Mouse (Mus musculus) granulocyte monocyte progenitor cell, adult 5-6 weeks (primary cell): ENCODE results near the gene Med12l. TPM values are rescaled to one million over a fixed set of nuclear protein-coding genes. Genes with fewer than 3 reads are reported as not detected.

ENCODE experiments used
- ATAC-seq: replicated peaks from 2 replicates; pipeline ENCODE4 v1.8.0; 2016; ENCODE audit warnings: mild to moderate bottlenecking, moderate TSS enrichment, inconsistent platforms; ENCODE audit not compliant: poor library complexity, severe bottlenecking
- total RNA-seq, 2 experiments: library from RNA; stranded (forward) in 1 of 2; stranded (reverse) in 1 of 2; fragments of 200-712, 200-1000 nt in 1 of 2; fragments of >200 nt in 1 of 2; fragmentation: Nextera tagmentation in 1 of 2; gene quantifications; 2 replicates each; pipeline ENCODE4 v1.2.3; 2014 to 2017

Med12l gene
- 0.81 and 1.7 TPM in 2 replicates for total RNA-seq (2014; fragmentation: Nextera tagmentation)
- total RNA-seq (2017) = 1.2 and 2.4 TPM in 2 replicates

- ATAC-seq = peak; percentile 40
Measured at GRCm38 (mm10) chr3:59005271-59005995, at the start of gene Med12l. Gene Med12l, plus strand, starts transcription at chr3:59005825.

GRCm38 (mm10) chr3:58961166-58961565, 44.5 kb upstream of the Med12l start:
- ATAC-seq = no peak

- ATAC-seq = no peak
Measured at GRCm38 (mm10) chr3:58977413-58977812, 28.2 kb upstream of the Med12l start.

GRCm38 (mm10) chr3:58977906-58978622, 27.6 kb upstream of the Med12l start:
- ATAC-seq = peak; percentile 81

GRCm38 (mm10) chr3:58980579-58980978, 25.0 kb upstream of the Med12l start:
- ATAC-seq = no peak

GRCm38 (mm10) chr3:58982896-58983837, 22.5 kb upstream of the Med12l start:
- ATAC-seq = peak; percentile 75

- ATAC-seq = peak; percentile 18
Measured at GRCm38 (mm10) chr3:58983838-58984598, 21.6 kb upstream of the Med12l start.

- no peak for ATAC-seq
Measured at GRCm38 (mm10) chr3:58985816-58986215, 19.8 kb upstream of the Med12l start.

GRCm38 (mm10) chr3:58989374-58989773, 16.3 kb upstream of the Med12l start:
- ATAC-seq = 0 out of 2 replicates have a peak, but pooled peaks have one; percentile 52

- no peak for ATAC-seq
Measured at GRCm38 (mm10) chr3:58990556-58990955, 15.1 kb upstream of the Med12l start.

- no peak for ATAC-seq
Measured at GRCm38 (mm10) chr3:58992122-58992521, 13.5 kb upstream of the Med12l start.

- no peak for ATAC-seq
Measured at GRCm38 (mm10) chr3:58993619-58994018, 12.0 kb upstream of the Med12l start.

GRCm38 (mm10) chr3:59003756-59004155, 1.9 kb upstream of the Med12l start:
- ATAC-seq = no peak

- ATAC-seq = peak; percentile 31
Measured at GRCm38 (mm10) chr3:59005996-59006730, 538 bp downstream of the Med12l start.

GRCm38 (mm10) chr3:59006731-59007441, 1.3 kb downstream of the Med12l start:
- peak; percentile 58 for ATAC-seq

GRCm38 (mm10) chr3:59010276-59010675, 4.7 kb downstream of the Med12l start:
- no peak for ATAC-seq

- ATAC-seq = no peak
Measured at GRCm38 (mm10) chr3:59015698-59016412, 10.2 kb downstream of the Med12l start.

GRCm38 (mm10) chr3:59016501-59016900, 10.9 kb downstream of the Med12l start:
- ATAC-seq = no peak
